Comparison of ENCODE assay signal across 22 mouse cellular contexts in the genomic region with DNA sequence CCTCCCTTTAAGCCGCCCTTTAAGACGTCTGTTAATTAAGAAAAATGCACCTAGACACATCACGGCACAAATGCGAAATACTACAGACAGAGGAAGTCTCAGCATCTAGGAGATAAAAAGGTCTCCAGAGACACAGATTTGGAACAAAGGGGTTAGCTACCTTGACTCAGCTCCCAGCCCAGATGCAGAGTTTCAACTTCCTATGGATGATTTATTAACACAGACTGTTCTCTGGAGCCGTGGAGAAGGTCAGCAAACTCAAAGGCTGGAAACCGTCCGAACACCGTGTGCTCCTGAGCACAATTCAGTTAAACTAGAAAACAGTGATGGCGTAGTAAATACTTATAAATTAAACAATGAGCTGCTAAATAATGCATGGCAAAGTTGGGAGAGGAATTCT. TPM values are rescaled to one million over a fixed set of nuclear protein-coding genes. Genes with fewer than 3 reads are reported as not detected.
A peak's percentile ranks its signal among the peaks of the same experiment; 100 is the strongest.
DNase-seq lines count a peak whose midpoint lies in the region; ATAC-seq and TF ChIP-seq lines count a peak whose summit lies in the region.
"Had no signal": no experiment of that assay in that cellular context is flagged by ENCODE, and none has a peak within 500 bp of the region (broad histone marks: within the 10 kb centered on the region; RNA-seq: fewer than 3 reads in every experiment).

No protein-coding gene starts in this region.

- H3K9me3 ChIP-seq in kidney, embryonic 16.5 days (ENCODE audit: low read length): 0 out of 2 replicates have a peak, but pooled peaks cover 4% of the 10 kb centered on the region
- H3K9me3 ChIP-seq in kidney, postnatal 0 days (replicated peaks; ENCODE audit: low read length): no peaks in the 10 kb centered on the region
- H3K9me3 ChIP-seq in midbrain, embryonic 15.5 days: no peaks in the 10 kb centered on the region
- H3K9me3 ChIP-seq in midbrain, embryonic 16.5 days (replicated peaks; ENCODE audit: control insufficient read depth, low read length, poor library complexity, severe bottlenecking): no peaks in the 10 kb centered on the region
- H3K9me3 ChIP-seq: embryonic facial prominence, embryonic 13.5 days; forebrain, embryonic 12.5 days; heart, embryonic 15.5 days; hindbrain, embryonic 13.5 days had no signal

- no peak overlapping the region for H3K4me2 ChIP-seq in kidney, embryonic 16.5 days (replicated peaks; ENCODE audit: low read depth, low read length)
- no peak overlapping the region for H3K4me2 ChIP-seq in kidney, postnatal 0 days (ENCODE audit: low read length)
- H3K4me2 ChIP-seq in midbrain, embryonic 15.5 days: no peak overlapping the region
- H3K4me2 ChIP-seq in midbrain, embryonic 16.5 days (ENCODE audit: low read length): no peak overlapping the region
- H3K4me2 ChIP-seq: embryonic facial prominence, embryonic 13.5 days; forebrain, embryonic 12.5 days; heart, embryonic 11.5 days; heart, embryonic 15.5 days; hindbrain, embryonic 13.5 days had no signal

- TF ChIP-seq CTCF in kidney, postnatal 0 days (IDR thresholded peaks at IDR 0.05; ENCODE audit: low read depth): no peak

- no peak overlapping the region for H3K9ac ChIP-seq in kidney, embryonic 16.5 days (replicated peaks; ENCODE audit: low read length)
- H3K9ac ChIP-seq in kidney, postnatal 0 days (ENCODE audit: low read depth, low read length): no peak overlapping the region
- H3K9ac ChIP-seq in midbrain, embryonic 15.5 days: no peak overlapping the region
- H3K9ac ChIP-seq in midbrain, embryonic 16.5 days (ENCODE audit: low read depth, low read length): no peak overlapping the region
- H3K9ac ChIP-seq: embryonic facial prominence, embryonic 13.5 days; forebrain, embryonic 12.5 days; heart, embryonic 15.5 days; hindbrain, embryonic 13.5 days had no signal

- no peaks in the 10 kb centered on the region; the same call in 1 of the 2 replicates for H3K27me3 ChIP-seq in kidney, embryonic 16.5 days (ENCODE audit: insufficient read depth, low read length)
- no peaks in the 10 kb centered on the region for H3K27me3 ChIP-seq in kidney, postnatal 0 days (ENCODE audit: insufficient read depth, low read length)
- no peaks in the 10 kb centered on the region; the same call in 1 of the 2 replicates for H3K27me3 ChIP-seq in midbrain, embryonic 15.5 days (replicated peaks)
- no peaks in the 10 kb centered on the region for H3K27me3 ChIP-seq in midbrain, embryonic 16.5 days (ENCODE audit: control insufficient read depth, insufficient read depth, low read depth, low read length)
- H3K27me3 ChIP-seq: embryonic facial prominence, embryonic 13.5 days; forebrain, embryonic 12.5 days had no signal

- H3K4me3 ChIP-seq in kidney, embryonic 16.5 days (ENCODE audit: low read length): no peak overlapping the region
- H3K4me3 ChIP-seq in kidney, postnatal 0 days (replicated peaks; ENCODE audit: low read depth, low read length): no peak overlapping the region
- no peak overlapping the region for H3K4me3 ChIP-seq in midbrain, embryonic 15.5 days
- no peak overlapping the region for H3K4me3 ChIP-seq in midbrain, embryonic 16.5 days (ENCODE audit: low read depth, low read length)
- H3K4me3 ChIP-seq: embryonic facial prominence, embryonic 13.5 days; forebrain, embryonic 12.5 days; heart, adult 2 months; heart, embryonic 15.5 days; hindbrain, embryonic 13.5 days had no signal

- H3K36me3 ChIP-seq in kidney, embryonic 16.5 days (ENCODE audit: insufficient read depth, low read length): no peaks in the 10 kb centered on the region
- no peaks in the 10 kb centered on the region for H3K36me3 ChIP-seq in kidney, postnatal 0 days (ENCODE audit: insufficient read depth, low read length)
- H3K36me3 ChIP-seq in midbrain, embryonic 15.5 days (replicated peaks): no peaks in the 10 kb centered on the region
- H3K36me3 ChIP-seq in midbrain, embryonic 16.5 days (ENCODE audit: control insufficient read depth, insufficient read depth, low read length): no peaks in the 10 kb centered on the region
- H3K36me3 ChIP-seq: embryonic facial prominence, embryonic 13.5 days; forebrain, embryonic 12.5 days; heart, embryonic 15.5 days; hindbrain, embryonic 13.5 days had no signal

- no peak for ATAC-seq in kidney, embryonic 16.5 days (ENCODE audit: low FRiP score, low TSS enrichment)
- ATAC-seq in kidney, postnatal 0 days (replicated peaks; ENCODE audit: low FRiP score, low read depth): no peak
- no peak for ATAC-seq in midbrain, embryonic 15.5 days (replicated peaks)
- ATAC-seq in midbrain, embryonic 16.5 days: no peak
- ATAC-seq: forebrain, embryonic 16.5 days; hindbrain, postnatal 0 days had no signal

- 14% methylated on average over 9 of the region's 9 CpGs for WGBS in kidney, embryonic 16.5 days
- WGBS in kidney, postnatal 0 days: 12% methylated on average over 9 of the region's 9 CpGs
- WGBS in midbrain, embryonic 15.5 days: 51% methylated on average over 9 of the region's 9 CpGs
- 54% methylated on average over 9 of the region's 9 CpGs for WGBS in midbrain, embryonic 16.5 days

- peak; percentile 24 for DNase-seq in kidney, adult 11 months
- DNase-seq in kidney, postnatal 0 days (ENCODE audit: low spot score): peak; percentile 75
- no peak for DNase-seq in kidney, postnatal 4 days
- DNase-seq in neural tube, embryonic 10.5 days (ENCODE audit: extremely low spot score, low spot score): no peak
- DNase-seq: cerebellum, adult 11-12 months; cerebellum, adult 9-11 months; cerebellum, postnatal 36 days; gastrocnemius, postnatal 10 days; heart, adult 2 months; heart, postnatal 14 days had no signal

- 0 out of 2 replicates have a peak, but pooled peaks cover 4% of the 10 kb centered on the region for H3K4me1 ChIP-seq in kidney, embryonic 16.5 days (ENCODE audit: insufficient read depth, low read length)
- H3K4me1 ChIP-seq in kidney, postnatal 0 days (replicated peaks; ENCODE audit: insufficient read depth, low read length): no peaks in the 10 kb centered on the region
- peaks cover 8% of the 10 kb centered on the region; the same call in 1 of the 2 replicates for H3K4me1 ChIP-seq in midbrain, embryonic 15.5 days
- no peaks in the 10 kb centered on the region; the same call in 1 of the 2 replicates for H3K4me1 ChIP-seq in midbrain, embryonic 16.5 days (ENCODE audit: control insufficient read depth, insufficient read depth, low read length)
- H3K4me1 ChIP-seq: forebrain, embryonic 12.5 days; hindbrain, embryonic 13.5 days had no signal

- no peak overlapping the region for H3K27ac ChIP-seq in kidney, embryonic 16.5 days (ENCODE audit: low read length)
- H3K27ac ChIP-seq in kidney, postnatal 0 days: no peak overlapping the region
- H3K27ac ChIP-seq in midbrain, embryonic 15.5 days: 0 out of 2 replicates have a peak overlapping the region, but pooled peaks have one; percentile 42
- H3K27ac ChIP-seq in midbrain, embryonic 16.5 days (ENCODE audit: low read length): no peak overlapping the region
- H3K27ac ChIP-seq: embryonic facial prominence, embryonic 13.5 days; forebrain, embryonic 12.5 days; heart, adult 2 months; heart, embryonic 15.5 days; hindbrain, embryonic 13.5 days; hindbrain, postnatal 0 days had no signal

RNA-seq across cellular contexts. Expression of gene Tinagl1, which starts 17.3 kb away (rescaled TPM):
- 71.2 and 93.4 TPM in 2 replicates for polyA plus RNA-seq in kidney, embryonic 16.5 days (2015; fragmentation: Nextera tagmentation; extraction: Ambion mirVana)
- 123 and 127 TPM in 2 replicates for polyA plus RNA-seq in kidney, postnatal 0 days (2015; fragmentation: Nextera tagmentation; extraction: Ambion mirVana)
- 5.1 and 6.4 TPM in 2 replicates for polyA plus RNA-seq in midbrain, embryonic 15.5 days (2015; fragmentation: Nextera tagmentation; extraction: Ambion mirVana)
- 4.3 and 4.6 TPM in 2 replicates for polyA plus RNA-seq in midbrain, embryonic 16.5 days (2015; fragmentation: Nextera tagmentation; extraction: Ambion mirVana)

RNA-seq across cellular contexts. Expression of gene Gm853, which starts 29.9 kb away (rescaled TPM):
- 1.2 and 2.6 TPM in 2 replicates for polyA plus RNA-seq in kidney, embryonic 16.5 days (2015; fragmentation: Nextera tagmentation; extraction: Ambion mirVana)
- 14.3 and 15.9 TPM in 2 replicates for polyA plus RNA-seq in kidney, postnatal 0 days (2015; fragmentation: Nextera tagmentation; extraction: Ambion mirVana)
- polyA plus RNA-seq in midbrain, embryonic 15.5 days (2015; fragmentation: Nextera tagmentation; extraction: Ambion mirVana): 0.06 and 0.08 TPM in 2 replicates
- 0.24 TPM in 1 of 2 replicates, not detected in the other for polyA plus RNA-seq in midbrain, embryonic 16.5 days (2015; fragmentation: Nextera tagmentation; extraction: Ambion mirVana)
- polyA plus RNA-seq: embryonic facial prominence, embryonic 13.5 days; forebrain, embryonic 12.5 days; frontal cortex, adult 2 months; gonadal fat pad, adult 2 months; heart, adult 2 months; heart, embryonic 11.5 days; heart, embryonic 15.5 days had no signal

RNA-seq across cellular contexts. Expression of gene Hcrtr1, which starts 53.1 kb away (rescaled TPM):
- 0.19 and 0.31 TPM in 2 replicates for polyA plus RNA-seq in kidney, embryonic 16.5 days (2015; fragmentation: Nextera tagmentation; extraction: Ambion mirVana)
- 0.36 and 0.46 TPM in 2 replicates for polyA plus RNA-seq in kidney, postnatal 0 days (2015; fragmentation: Nextera tagmentation; extraction: Ambion mirVana)
- 3.3 and 3.6 TPM in 2 replicates for polyA plus RNA-seq in midbrain, embryonic 15.5 days (2015; fragmentation: Nextera tagmentation; extraction: Ambion mirVana)
- polyA plus RNA-seq in midbrain, embryonic 16.5 days (2015; fragmentation: Nextera tagmentation; extraction: Ambion mirVana): 3.9 and 6.6 TPM in 2 replicates
- polyA plus RNA-seq: heart, embryonic 15.5 days had no signal

Comparison
In these comparisons a context has a peak if more than half of its experiments do, and no peak if none do; other contexts are left out.
1. DNase-seq: peak in kidney, adult 11 months (single experiment) and kidney, postnatal 0 days (single experiment); none in kidney, postnatal 4 days (0 of 2) and neural tube, embryonic 10.5 days (single experiment).